Mouse (Mus musculus) kidney, adult 2 months (tissue): ENCODE results near the gene 1700029J07Rik.

ENCODE experiments used
- CTCF ChIP-seq: fragments of 200-500 bp; conservative IDR thresholded peaks from 2 replicates; pipeline ENCODE4 v1.5.1; 2011; ENCODE audit warnings: low read depth, mild to moderate bottlenecking, control low read depth, low read length, moderate library complexity, mixed read lengths; ENCODE audit not compliant: insufficient read depth, insufficient read length
- POLR2A ChIP-seq: fragments of 200-500 bp; IDR thresholded peaks from one replicate; pipeline ENCODE4 v1.6.1; 2011; ENCODE audit warnings: low read depth, low read length, control low read depth

DNA sequence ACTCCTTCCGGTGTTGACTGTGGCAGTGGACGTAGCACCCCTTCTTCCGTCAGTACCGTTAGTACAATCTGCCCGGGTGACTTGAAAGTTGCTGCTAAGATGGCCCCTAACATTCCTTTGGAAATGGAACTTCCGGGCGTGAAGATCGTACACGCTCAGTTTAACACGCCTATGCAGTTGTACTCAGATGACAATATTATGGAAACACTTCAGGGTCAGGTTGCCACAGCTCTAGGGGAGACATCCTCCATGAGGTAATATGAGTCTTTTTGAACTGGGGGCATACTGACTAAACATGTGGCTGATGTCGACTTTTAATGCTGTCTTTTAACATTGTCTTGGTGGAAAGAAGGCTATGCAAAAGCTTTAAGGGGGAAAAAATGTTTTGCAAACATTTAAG is 61.3 kb downstream of the 1700029J07Rik start:
- no peak for TF ChIP-seq CTCF
- no peak for TF ChIP-seq POLR2A
